Mouse (Mus musculus) limb, embryonic 13.5 days (tissue): ENCODE data around the gene Sptbn2. TPM values are rescaled to one million over a fixed set of nuclear protein-coding genes. Genes with fewer than 3 reads are reported as not detected.
"Not testable (repeated sequence)": the region's sequence is repeated elsewhere in the genome, so short reads cannot be mapped to it uniquely, and the experiment has no call there.

Experiments used
- ATAC-seq: fragments of 200-750 bp; cut with Nextera tagmentation; 2 replicates; pipeline ENCODE4 v1.8.0; 2017; ENCODE audit warnings: low read depth, moderate number of reproducible peaks, moderate TSS enrichment; ENCODE audit not compliant: low FRiP score
- H3K27ac ChIP-seq: fragments of 300-500 bp; sonication (generic); 2 replicates; pipeline ENCODE4 v1.5.1; 2015; ENCODE audit warnings: inconsistent platforms, mild to moderate bottlenecking, moderate library complexity
- H3K27me3 ChIP-seq: fragments of 300-500 bp; sonication (generic); 2 replicates; pipeline ENCODE4 v1.6.1; 2015; ENCODE audit warnings: mild to moderate bottlenecking, inconsistent platforms
- H3K36me3 ChIP-seq: fragments of 300-500 bp; sonication (generic); 2 replicates; pipeline ENCODE4 v1.6.1; 2015; ENCODE audit warnings: inconsistent platforms, mild to moderate bottlenecking, moderate library complexity
- H3K4me1 ChIP-seq: fragments of 300-500 bp; sonication (generic); 2 replicates; pipeline ENCODE4 v1.6.1; 2015; ENCODE audit warnings: inconsistent platforms
- H3K4me2 ChIP-seq: fragments of 300-500 bp; sonication (generic); replicated peaks from 2 replicates; pipeline ENCODE4 v1.6.1; 2015; ENCODE audit warnings: inconsistent platforms, mild to moderate bottlenecking, moderate library complexity
- H3K4me3 ChIP-seq: fragments of 300-500 bp; sonication (generic); 2 replicates; pipeline ENCODE4 v1.5.1; 2015; ENCODE audit warnings: moderate library complexity, mild to moderate bottlenecking, inconsistent platforms
- H3K9ac ChIP-seq: fragments of 300-500 bp; sonication (generic); 2 replicates; pipeline ENCODE4 v1.6.1; 2015; ENCODE audit warnings: mild to moderate bottlenecking, inconsistent platforms
- H3K9me3 ChIP-seq: fragments of 300-500 bp; sonication (generic); 2 replicates; pipeline ENCODE4 v1.6.1; 2016; ENCODE audit warnings: inconsistent platforms
- WGBS: fragments of 180-500 bp; shearing (Covaris S2); methylation state at CpG from one replicate; pipeline ENCODE4 v1.1.7; 2015; 5-methylcytosine and 5-hydroxymethylcytosine counted together
- polyA plus RNA-seq: library from polyadenylated mRNA; unstranded; fragments of >200 nt; fragmentation: Nextera tagmentation; extraction: Ambion mirVana; gene quantifications from 2 replicates; pipeline ENCODE4 v1.2.1, GENCODE M21; 2015

Gene Sptbn2
- polyA plus RNA-seq, 1 experiment from 2014 or later, result 1.9 TPM

DNA sequence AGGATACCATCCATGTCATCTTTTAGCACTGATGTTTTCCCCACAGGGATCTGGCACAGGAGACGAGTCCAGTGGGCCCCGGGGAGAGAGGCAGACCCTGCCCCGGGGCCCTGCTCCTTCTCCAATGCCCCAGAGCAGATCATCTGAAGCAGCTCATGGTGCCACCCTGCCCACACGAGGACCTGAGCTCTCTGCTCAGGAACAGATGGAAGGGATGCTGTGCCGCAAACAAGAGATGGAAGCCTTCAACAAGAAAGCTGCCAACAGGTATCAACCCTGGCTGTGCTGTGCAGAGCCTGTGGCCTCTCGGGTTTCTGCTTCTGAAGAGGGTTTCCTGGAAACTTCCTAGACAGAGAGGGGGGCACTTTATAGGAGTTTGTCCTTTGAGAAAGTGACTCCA is 39.0 kb downstream of the Sptbn2 start:
- H3K27me3 ChIP-seq, result no peaks in the 10 kb centered on the region
- H3K9me3 ChIP-seq, result no peaks in the 10 kb centered on the region
- no peak for ATAC-seq
- 86% methylated on average over 6 of the region's 6 CpGs for WGBS
- peaks cover 8% of the 10 kb centered on the region; the same call in 1 of the 2 replicates for H3K36me3 ChIP-seq
- no peak overlapping the region for H3K4me3 ChIP-seq
- H3K4me2 ChIP-seq, result no peak overlapping the region
- no peak overlapping the region for H3K27ac ChIP-seq
- H3K9ac ChIP-seq, result no peak overlapping the region
- 0 out of 2 replicates have a peak, but pooled peaks cover 3% of the 10 kb centered on the region for H3K4me1 ChIP-seq

DNA sequence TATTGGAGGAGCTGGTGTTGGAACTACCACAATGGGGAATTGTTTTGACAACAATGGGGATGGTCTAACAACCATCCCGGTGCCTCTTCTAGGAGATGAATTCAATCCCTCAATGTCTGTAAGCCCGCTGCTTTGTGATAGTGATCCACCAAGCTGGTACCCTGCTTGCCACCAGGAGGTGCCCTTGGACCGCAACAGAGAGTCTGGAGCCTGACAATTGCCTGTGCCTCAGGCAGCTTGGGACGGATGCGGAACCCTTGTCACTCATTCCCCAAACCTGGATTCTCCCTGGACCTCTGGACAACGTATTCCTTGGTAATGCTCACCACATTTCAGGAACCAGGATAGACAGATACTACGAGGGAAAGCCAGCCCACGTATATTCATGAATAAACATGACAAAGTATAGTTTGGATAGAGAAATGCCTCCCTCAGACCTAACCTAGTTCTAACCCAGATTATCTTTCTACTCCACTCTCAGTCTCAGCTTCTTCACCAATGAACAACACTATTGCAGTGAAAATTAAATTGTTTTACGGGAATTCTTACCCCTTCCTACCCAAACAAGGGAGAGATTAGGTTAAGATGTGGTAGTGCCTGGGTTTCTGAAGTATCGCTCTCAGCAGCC is 44.7 kb downstream of the Sptbn2 start:
- Histone ChIP-seq H3K36me3 (peaks cover 18% of the 10 kb centered on the region), H3K27me3 (no peaks in the 10 kb centered on the region), H3K4me1 (peaks cover 23% of the 10 kb centered on the region), H3K4me2 (peak overlapping the region; percentile 83), H3K9me3 (no peaks in the 10 kb centered on the region), H3K9ac (peak overlapping the region; percentile 81), H3K4me3 (peak overlapping the region; percentile 68), H3K27ac (peak overlapping the region; percentile 87)
- WGBS, result 0% methylated on average over 10 of the region's 10 CpGs
- peak; percentile 59; the same call in 1 of the 2 replicates for ATAC-seq

DNA sequence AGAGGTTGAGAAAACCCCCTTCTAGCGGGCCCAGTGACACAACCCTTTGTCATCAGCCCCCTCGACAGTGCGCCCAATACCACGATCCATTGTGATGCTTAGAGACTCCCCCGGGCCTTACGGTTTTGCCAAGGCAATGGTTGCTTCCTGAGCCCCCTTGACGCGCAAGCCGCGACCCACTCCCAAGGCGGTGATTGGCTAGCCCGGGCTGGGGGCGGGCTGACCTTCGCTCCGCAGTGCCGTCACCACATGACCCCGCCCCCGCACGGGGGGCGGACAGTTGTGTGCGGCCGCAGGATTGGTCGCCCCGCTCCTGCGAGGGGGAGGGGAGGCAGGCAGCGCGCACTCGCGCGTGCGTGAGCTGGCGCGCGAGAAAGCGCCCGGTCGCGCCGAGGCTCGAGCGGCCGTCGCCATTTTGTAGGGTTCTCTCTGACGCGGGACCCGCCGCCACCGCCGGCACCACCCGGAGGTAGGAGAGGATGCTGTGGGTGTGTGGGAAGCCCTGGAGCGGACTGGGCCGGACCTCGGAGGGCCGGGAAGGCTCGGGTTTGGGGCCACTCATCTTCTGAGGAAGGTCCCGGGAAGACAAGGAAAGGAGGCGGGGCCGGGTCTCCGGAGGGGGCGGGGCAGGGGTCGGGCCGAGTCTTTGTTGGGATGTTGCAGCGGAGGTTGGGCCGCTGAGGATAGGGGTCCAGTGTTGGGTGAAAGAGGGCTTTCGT is 45.4 kb downstream of the Sptbn2 start, which contains the start of gene Rbm4b:
Rbm4b (plus strand) TSS at position 305 of the 719 bp plus-strand sequence.
- Histone ChIP-seq H3K9me3 (no peaks in the 10 kb centered on the region), H3K4me1 (peaks cover 23% of the 10 kb centered on the region), H3K4me2 (peak within 1 kb of the TSS; percentile 83), H3K4me3 (peak within 1 kb of the TSS; percentile 68), H3K27ac (peak within 1 kb of the TSS; percentile 91), H3K36me3 (peaks cover 25% of the 10 kb centered on the region), H3K9ac (peak within 1 kb of the TSS; percentile 81), H3K27me3 (no peaks in the 10 kb centered on the region)
- 0% methylated on average over 65 of the region's 65 CpGs for WGBS
- peak; percentile 96 for ATAC-seq

DNA sequence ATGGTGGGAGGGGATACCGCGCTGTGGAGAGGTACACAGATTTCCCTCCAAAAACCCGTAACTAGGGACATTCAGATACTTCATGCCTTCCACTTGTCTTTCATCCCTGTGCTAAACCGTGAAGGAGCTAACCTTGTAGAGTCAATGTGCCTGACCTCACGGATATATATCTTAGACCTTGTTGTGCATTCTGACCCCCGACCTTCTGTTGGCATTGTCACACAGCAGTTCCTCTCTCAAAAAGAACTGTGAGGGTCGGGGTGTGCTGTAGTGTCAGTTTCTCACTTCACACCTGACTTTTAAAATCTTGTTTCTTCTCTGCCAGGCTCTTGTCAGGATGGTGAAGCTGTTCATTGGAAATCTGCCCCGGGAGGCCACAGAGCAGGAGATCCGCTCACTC is 46.0 kb downstream of the Sptbn2 start:
- Histone ChIP-seq H3K9me3 (no peaks in the 10 kb centered on the region), H3K9ac (peak overlapping the region; percentile 81), H3K4me2 (peak overlapping the region; percentile 83), H3K27ac (peak overlapping the region; percentile 91), H3K36me3 (peaks cover 29% of the 10 kb centered on the region), H3K4me1 (peaks cover 23% of the 10 kb centered on the region), H3K27me3 (no peaks in the 10 kb centered on the region), H3K4me3 (peak overlapping the region; percentile 68)
- 3% methylated on average over 9 of the region's 9 CpGs for WGBS
- no peak for ATAC-seq

DNA sequence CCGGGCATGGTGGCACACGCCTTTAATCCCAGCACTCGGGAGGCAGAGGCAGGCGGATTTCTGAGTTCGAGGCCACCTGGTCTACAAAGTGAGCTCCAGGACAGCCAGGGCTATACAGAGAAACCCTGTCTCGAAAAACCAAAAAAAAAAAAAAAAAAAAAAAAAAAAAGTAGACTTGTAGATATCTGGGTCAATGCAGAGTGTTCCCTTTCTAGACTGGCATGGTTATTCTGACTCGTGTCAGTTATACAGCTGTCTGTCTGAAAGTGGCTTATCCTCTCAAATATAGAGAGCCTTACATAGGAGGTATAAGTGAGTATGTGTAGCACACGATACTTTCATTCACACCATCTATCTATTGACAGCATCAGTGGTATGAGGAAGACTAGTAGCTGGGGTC is 49.6 kb downstream of the Sptbn2 start:
- ATAC-seq, H3K4me2 ChIP-seq, H3K27ac ChIP-seq, H3K27me3 ChIP-seq, H3K4me3 ChIP-seq, H3K9me3 ChIP-seq, H3K9ac ChIP-seq: not testable (repeated sequence)
- H3K36me3 ChIP-seq, result peaks cover 63% of the 10 kb centered on the region
- WGBS, result 92% methylated on average over 8 of the region's 8 CpGs
- peaks cover 23% of the 10 kb centered on the region for H3K4me1 ChIP-seq

DNA sequence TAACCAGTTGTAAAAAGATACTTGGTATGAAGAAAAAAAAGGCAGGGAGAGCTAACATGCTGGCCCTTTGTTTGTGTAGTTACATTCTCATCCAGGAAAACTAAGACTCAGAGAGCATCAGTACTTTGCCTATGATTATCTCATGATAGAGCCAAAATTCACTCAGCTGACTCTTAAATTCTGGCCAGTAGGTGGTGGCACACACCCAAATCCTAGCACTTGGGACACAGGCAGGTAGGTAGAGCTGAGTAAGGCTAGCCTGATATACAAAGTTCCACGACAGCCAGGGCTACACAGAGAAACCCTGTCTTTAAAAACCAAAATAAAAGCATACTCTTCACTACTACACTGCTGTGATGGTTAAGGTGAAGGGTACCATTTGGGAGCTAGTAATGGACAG is 51.9 kb downstream of the Sptbn2 start:
- Histone ChIP-seq H3K4me3 (no peak overlapping the region), H3K36me3 (peaks cover 79% of the 10 kb centered on the region)
- 63% methylated on average over 1 of the region's 1 CpGs for WGBS

DNA sequence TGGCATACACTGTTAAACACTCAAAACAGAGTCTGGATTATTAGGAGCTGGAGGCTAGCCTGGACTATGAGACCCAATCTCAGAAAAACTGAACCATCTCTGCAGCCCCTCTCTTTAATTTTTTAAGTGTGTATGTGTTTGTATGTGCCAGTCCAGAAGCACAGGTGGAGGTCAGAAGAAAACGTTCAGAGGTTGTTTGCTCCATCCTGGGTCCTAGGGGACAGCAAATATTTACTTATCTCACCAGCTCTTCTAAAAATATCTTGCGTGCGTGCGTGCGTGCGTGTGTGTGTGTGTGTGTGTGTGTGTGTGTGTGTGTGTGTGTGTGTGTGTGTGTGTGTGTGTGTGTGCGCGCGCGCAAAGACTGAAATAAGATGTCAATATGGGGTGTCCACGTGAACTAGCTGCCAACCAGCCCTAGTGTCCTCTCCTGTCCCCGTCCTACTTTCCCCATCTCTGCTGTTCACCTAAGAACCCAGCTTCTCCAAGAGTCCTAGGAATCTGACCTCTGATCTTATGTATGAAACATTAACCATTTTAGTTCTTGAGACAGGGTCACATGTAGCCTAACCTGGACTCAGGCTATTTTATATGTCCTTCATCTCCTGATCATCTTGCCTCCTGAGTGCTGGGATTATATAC is 56.7 kb downstream of the Sptbn2 start:
- no peak overlapping the region for H3K27ac ChIP-seq
- H3K36me3 ChIP-seq, result peaks cover 92% of the 10 kb centered on the region
- no peak for ATAC-seq
- no peak overlapping the region for H3K4me2 ChIP-seq
- 93% methylated on average over 12 of the region's 12 CpGs for WGBS
- H3K9ac ChIP-seq, result no peak overlapping the region
- no peaks in the 10 kb centered on the region for H3K9me3 ChIP-seq
- no peak overlapping the region for H3K4me3 ChIP-seq
- H3K4me1 ChIP-seq, result 0 out of 2 replicates have a peak, but pooled peaks cover 5% of the 10 kb centered on the region
- H3K27me3 ChIP-seq, result no peaks in the 10 kb centered on the region

More for the DNA sequence above, 51.9 kb downstream of the Sptbn2 start:
- H3K27ac ChIP-seq, result no peak overlapping the region
- H3K27me3 ChIP-seq, result no peaks in the 10 kb centered on the region
- H3K4me2 ChIP-seq, result no peak overlapping the region
- H3K4me1 ChIP-seq, result peaks cover 23% of the 10 kb centered on the region
- H3K9ac ChIP-seq, result no peak overlapping the region
- no peak for ATAC-seq
- no peaks in the 10 kb centered on the region for H3K9me3 ChIP-seq

DNA sequence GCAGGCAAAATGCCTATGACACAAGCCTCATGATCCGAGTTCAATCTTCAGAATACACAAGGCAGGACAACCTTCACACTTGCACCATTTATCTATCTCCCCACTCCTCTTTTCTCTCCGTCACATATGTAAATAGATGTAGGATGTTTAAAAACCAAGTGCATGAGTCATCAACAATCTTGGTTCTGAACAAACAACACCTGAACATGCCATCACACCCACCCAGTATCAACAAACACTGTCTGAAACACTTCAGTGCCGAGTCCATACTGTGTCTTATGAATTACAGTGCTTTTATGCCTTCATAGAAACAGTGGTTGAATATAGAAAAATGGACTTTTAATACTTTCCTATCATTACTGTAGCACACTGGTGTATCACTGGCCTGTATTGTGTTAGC is 61.8 kb downstream of the Sptbn2 start:
- Histone ChIP-seq H3K9me3 (no peaks in the 10 kb centered on the region), H3K36me3 (peaks cover 92% of the 10 kb centered on the region), H3K4me3 (no peak overlapping the region), H3K27me3 (no peaks in the 10 kb centered on the region), H3K4me2 (no peak overlapping the region), H3K27ac (no peak overlapping the region), H3K4me1 (no peaks in the 10 kb centered on the region), H3K9ac (no peak overlapping the region)
- WGBS, result 92% methylated on average over 3 of the region's 3 CpGs
- ATAC-seq, result no peak

DNA sequence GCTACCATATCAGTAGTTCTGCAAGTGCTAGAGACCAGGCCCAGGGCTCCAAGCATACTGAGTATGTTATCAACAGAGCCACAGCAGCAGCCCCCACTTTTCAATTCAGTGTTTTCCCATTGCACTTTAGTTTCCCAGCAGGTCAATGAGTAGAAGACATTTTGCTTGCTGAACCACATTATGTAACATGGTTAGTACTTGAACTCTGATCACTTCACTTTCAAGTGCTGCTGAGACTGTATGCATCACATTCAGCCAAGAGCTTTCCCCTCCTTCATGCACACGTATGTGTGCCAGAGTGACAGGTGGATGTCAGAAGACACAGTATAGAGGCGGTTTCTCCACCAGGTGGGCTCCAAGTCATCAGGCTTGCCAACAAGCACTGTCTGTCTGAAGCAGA is 71.9 kb downstream of the Sptbn2 start:
- Histone ChIP-seq H3K4me3 (no peak overlapping the region), H3K36me3 (peaks cover 89% of the 10 kb centered on the region), H3K27me3 (no peaks in the 10 kb centered on the region), H3K4me1 (peaks cover 17% of the 10 kb centered on the region), H3K27ac (no peak overlapping the region), H3K4me2 (no peak overlapping the region), H3K9me3 (no peaks in the 10 kb centered on the region), H3K9ac (no peak overlapping the region)
- no peak for ATAC-seq
- 95% methylated on average over 2 of the region's 2 CpGs for WGBS

DNA sequence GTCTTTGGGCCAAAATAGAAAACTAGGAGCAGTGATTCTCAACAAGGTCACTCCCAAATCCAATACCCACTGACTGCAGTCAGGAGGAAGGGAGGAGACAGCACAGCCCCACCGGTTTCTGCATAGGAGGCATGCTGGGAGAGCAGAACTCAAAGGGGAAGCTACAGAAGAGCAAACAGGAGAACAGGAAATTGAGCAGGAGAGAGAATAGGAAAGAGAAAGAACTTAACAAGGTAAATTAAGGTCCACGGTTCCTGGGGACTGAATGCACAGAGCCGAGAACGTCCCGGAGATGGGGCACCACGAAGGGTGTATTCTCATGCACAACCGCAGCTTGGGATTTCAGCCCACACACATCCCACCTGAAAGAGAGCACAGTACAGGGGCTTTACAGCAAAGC is 74.2 kb downstream of the Sptbn2 start:
- no peaks in the 10 kb centered on the region for H3K27me3 ChIP-seq
- no peak overlapping the region for H3K9ac ChIP-seq
- no peaks in the 10 kb centered on the region for H3K9me3 ChIP-seq
- no peak overlapping the region for H3K27ac ChIP-seq
- no peak for ATAC-seq
- H3K4me2 ChIP-seq, result no peak overlapping the region
- WGBS, result 94% methylated on average over 7 of the region's 7 CpGs
- H3K36me3 ChIP-seq, result peaks cover 92% of the 10 kb centered on the region
- peaks cover 29% of the 10 kb centered on the region for H3K4me1 ChIP-seq
- no peak overlapping the region for H3K4me3 ChIP-seq

DNA sequence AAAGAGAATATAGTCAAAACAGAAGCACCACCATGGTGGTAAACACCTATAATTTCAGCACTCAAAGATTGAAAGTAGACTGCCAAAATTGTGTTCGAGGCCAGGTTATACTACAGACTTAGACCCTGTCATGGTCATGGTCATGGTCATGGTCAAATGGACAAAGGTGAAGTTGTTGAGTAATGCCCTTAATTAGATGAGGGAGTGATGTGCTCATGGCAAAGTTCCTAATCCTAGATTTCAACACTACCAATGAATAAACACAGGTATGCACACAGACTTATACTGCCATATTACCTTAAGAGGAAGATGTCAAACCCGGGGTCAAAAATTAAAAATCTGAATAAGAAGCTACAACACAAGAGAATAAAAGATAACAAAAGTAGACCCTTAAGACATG is 75.3 kb downstream of the Sptbn2 start:
- peaks cover 95% of the 10 kb centered on the region for H3K36me3 ChIP-seq
- ATAC-seq, result no peak
- H3K4me2 ChIP-seq, result no peak overlapping the region
- H3K27me3 ChIP-seq, result no peaks in the 10 kb centered on the region
- H3K9ac ChIP-seq, result no peak overlapping the region
- H3K4me3 ChIP-seq, result no peak overlapping the region
- H3K27ac ChIP-seq, result no peak overlapping the region
- WGBS, result 96% methylated on average over 2 of the region's 2 CpGs
- H3K9me3 ChIP-seq, result no peaks in the 10 kb centered on the region
- peaks cover 40% of the 10 kb centered on the region for H3K4me1 ChIP-seq

DNA sequence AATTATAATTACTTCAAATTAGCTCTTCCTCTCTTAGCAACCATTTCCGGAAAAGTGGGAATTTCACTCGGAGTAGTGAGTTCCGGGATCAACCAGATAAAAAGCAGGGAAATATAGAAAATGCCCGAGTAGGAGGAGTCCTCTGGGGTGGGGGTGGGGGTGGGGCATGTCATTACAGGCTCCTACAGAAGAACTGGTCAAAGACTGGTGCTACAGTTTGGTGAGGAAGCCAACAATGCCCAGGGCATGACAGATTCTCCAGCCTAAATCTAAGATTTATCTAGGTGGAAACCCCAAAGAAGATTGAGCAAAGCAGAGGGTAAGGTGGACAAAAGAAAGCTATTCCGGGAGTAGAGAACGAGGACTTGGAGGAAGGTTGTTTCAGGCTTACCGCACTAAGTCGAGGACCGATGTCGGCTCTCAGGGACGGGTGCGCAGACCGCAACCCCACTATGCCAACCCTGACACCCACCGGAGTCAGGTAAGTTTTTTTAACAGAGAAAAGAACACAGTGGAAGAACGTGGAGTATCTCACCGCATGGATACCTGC is 82.4 kb downstream of the Sptbn2 start:
- Histone ChIP-seq H3K4me1 (peaks cover 46% of the 10 kb centered on the region), H3K4me3 (peak overlapping the region; percentile 67), H3K27ac (peak overlapping the region; percentile 59; the same call in 1 of the 2 replicates), H3K9ac (peak overlapping the region; percentile 73), H3K27me3 (no peaks in the 10 kb centered on the region), H3K9me3 (no peaks in the 10 kb centered on the region), H3K4me2 (peak overlapping the region; percentile 86), H3K36me3 (peaks cover 50% of the 10 kb centered on the region)
- ATAC-seq, result peak; percentile 25; the same call in 1 of the 2 replicates
- under 1% methylated on average over 16 of the region's 16 CpGs for WGBS
